Mouse (Mus musculus) midbrain, embryonic 12.5 days (tissue): ENCODE results near the gene Sstr3. TPM values are rescaled to one million over a fixed set of nuclear protein-coding genes. Genes with fewer than 3 reads are reported as not detected.

Experiments
- ATAC-seq: fragments of 200-750 bp; cut with Nextera tagmentation; 2 replicates; pipeline ENCODE4 v1.8.0; 2017; ENCODE audit warnings: low read depth, moderate TSS enrichment, moderate library complexity; ENCODE audit not compliant: low FRiP score
- H3K27ac ChIP-seq: fragments of 300-500 bp; sonication (generic); replicated peaks from 2 replicates; pipeline ENCODE4 v1.5.1; 2016; ENCODE audit warnings: mild to moderate bottlenecking
- H3K27me3 ChIP-seq: fragments of 300-500 bp; sonication (generic); 2 replicates; pipeline ENCODE4 v1.6.1; 2016; ENCODE audit warnings: mild to moderate bottlenecking
- H3K36me3 ChIP-seq: fragments of 300-500 bp; sonication (generic); 2 replicates; pipeline ENCODE4 v1.6.1; 2016
- H3K4me1 ChIP-seq: fragments of 300-500 bp; sonication (generic); 2 replicates; pipeline ENCODE4 v1.6.1; 2016
- H3K4me2 ChIP-seq: fragments of 300-500 bp; sonication (generic); replicated peaks from 2 replicates; pipeline ENCODE4 v1.6.1; 2016; ENCODE audit warnings: mild to moderate bottlenecking, moderate library complexity
- H3K4me3 ChIP-seq: fragments of 300-500 bp; sonication (generic); 2 replicates; pipeline ENCODE4 v1.5.1; 2016; ENCODE audit warnings: mild to moderate bottlenecking
- H3K9ac ChIP-seq: fragments of 300-500 bp; sonication (generic); replicated peaks from 2 replicates; pipeline ENCODE4 v1.6.1; 2016; ENCODE audit warnings: mild to moderate bottlenecking, moderate library complexity
- H3K9me3 ChIP-seq: fragments of 300-500 bp; sonication (generic); 2 replicates; pipeline ENCODE4 v1.6.1; 2016; ENCODE audit warnings: mild to moderate bottlenecking
- WGBS: fragments of 180-500 bp; shearing (Covaris S2); methylation state at CpG from one replicate; pipeline ENCODE4 v1.1.7; 2016; 5-methylcytosine and 5-hydroxymethylcytosine counted together
- polyA plus RNA-seq: library from polyadenylated mRNA; unstranded; fragments of >200 nt; fragmentation: Nextera tagmentation; extraction: Ambion mirVana; gene quantifications from 2 replicates; pipeline ENCODE4 v1.2.1, GENCODE M21; 2016

Sstr3 gene
- polyA plus RNA-seq, 1 experiment from 2014 or later: 0.05 TPM

- ATAC-seq: no peak
- WGBS: 39% methylated on average over 10 of the region's 10 CpGs
- H3K27ac ChIP-seq: peak overlapping the region; percentile 6; the same call in 1 of the 2 replicates
- no peak overlapping the region for H3K4me3 ChIP-seq
- H3K9me3 ChIP-seq: no peaks in the 10 kb centered on the region
- no peak overlapping the region; the same call in 1 of the 2 replicates for H3K9ac ChIP-seq
- peaks cover 9% of the 10 kb centered on the region; the same call in 1 of the 2 replicates for H3K4me1 ChIP-seq
- H3K36me3 ChIP-seq: no peaks in the 10 kb centered on the region
- no peak overlapping the region for H3K4me2 ChIP-seq
- H3K27me3 ChIP-seq: peaks cover 25% of the 10 kb centered on the region
These were observed 8.6 kb downstream of the Sstr3 start for GRCm38 (mm10) chr15:78535723-78536421.

DNA sequence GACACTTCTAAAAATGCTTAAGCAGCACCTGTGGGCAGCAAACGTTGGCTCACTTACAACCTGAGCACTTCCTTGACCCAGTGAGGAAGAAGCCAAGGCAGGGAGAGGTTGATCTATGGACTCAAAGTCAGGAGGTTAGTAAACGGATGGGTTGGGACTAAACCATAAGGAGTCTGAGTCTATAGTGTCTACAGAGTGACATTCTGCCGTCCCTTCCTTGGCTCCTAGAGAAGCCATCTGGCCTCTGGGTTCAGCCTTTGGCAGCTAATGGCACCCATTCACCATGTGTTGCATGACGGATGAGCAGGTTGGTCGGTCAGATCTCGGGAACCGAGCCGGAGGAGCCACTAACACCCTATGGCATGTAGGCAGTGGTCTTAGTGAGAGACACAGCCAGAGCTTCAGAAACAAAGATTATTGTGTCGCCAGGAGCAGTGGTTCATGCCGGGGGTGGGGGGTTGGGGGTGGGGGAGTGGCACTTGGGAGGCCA is 11.1 kb downstream of the Sstr3 start:
- no peak for ATAC-seq
- H3K4me1 ChIP-seq: peaks cover 25% of the 10 kb centered on the region
- WGBS: 81% methylated on average over 10 of the region's 10 CpGs
- H3K9ac ChIP-seq: no peak overlapping the region
- H3K9me3 ChIP-seq: no peaks in the 10 kb centered on the region
- H3K36me3 ChIP-seq: no peaks in the 10 kb centered on the region
- H3K27ac ChIP-seq: no peak overlapping the region
- no peak overlapping the region for H3K4me3 ChIP-seq
- no peak overlapping the region for H3K4me2 ChIP-seq
- H3K27me3 ChIP-seq: peaks cover 10% of the 10 kb centered on the region

DNA sequence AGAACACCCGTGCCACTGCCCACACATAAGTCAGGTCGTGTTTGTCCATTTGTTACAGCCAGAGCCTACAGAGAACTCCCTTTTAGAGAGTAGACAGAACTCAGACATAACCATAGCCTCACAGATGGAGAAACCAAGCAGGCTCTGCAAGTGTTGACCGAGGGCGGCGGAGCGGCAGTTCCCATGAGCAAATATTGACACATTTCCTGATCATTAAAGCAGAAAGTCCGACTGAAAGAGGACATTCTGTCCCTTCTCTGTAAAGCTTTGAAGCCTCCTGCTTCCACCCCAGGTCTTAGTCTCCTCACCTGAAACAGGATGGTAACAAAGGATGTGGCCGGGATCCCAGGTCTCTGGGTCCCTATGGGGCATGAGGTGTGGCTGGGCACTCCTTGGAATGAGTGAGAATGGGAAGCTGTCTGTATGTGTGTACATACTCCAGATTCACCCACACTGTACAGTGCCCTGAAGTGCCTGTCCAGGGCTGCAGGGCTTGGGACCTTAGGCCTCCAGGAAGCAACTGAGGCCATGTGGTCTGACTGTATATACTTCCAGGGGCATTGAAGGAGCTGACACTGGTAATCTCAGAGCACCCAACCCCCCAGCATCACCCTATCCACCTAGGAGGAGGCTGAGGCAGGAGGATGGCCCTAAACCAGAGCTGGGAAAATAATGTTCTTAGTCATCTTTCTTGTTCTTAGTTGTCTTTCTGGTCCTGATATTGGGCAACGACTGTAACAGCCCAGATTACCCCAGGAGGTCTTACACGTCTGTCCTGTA is 11.7 kb downstream of the Sstr3 start:
- 66% methylated on average over 10 of the region's 10 CpGs for WGBS
- H3K9me3 ChIP-seq: no peaks in the 10 kb centered on the region
- no peak overlapping the region; the same call in 1 of the 2 replicates for H3K27ac ChIP-seq
- H3K9ac ChIP-seq: no peak overlapping the region
- no peak overlapping the region for H3K4me2 ChIP-seq
- H3K4me1 ChIP-seq: peaks cover 25% of the 10 kb centered on the region
- no peak for ATAC-seq
- H3K27me3 ChIP-seq: peaks cover 10% of the 10 kb centered on the region
- H3K36me3 ChIP-seq: no peaks in the 10 kb centered on the region
- no peak overlapping the region for H3K4me3 ChIP-seq

- H3K9ac ChIP-seq: peak overlapping the region; percentile 65
- WGBS: under 1% methylated on average over 25 of the region's 25 CpGs
- H3K27ac ChIP-seq: peak overlapping the region; percentile 65
- no peaks in the 10 kb centered on the region for H3K9me3 ChIP-seq
- no peaks in the 10 kb centered on the region for H3K36me3 ChIP-seq
- peaks cover 25% of the 10 kb centered on the region for H3K4me1 ChIP-seq
- H3K27me3 ChIP-seq: peaks cover 10% of the 10 kb centered on the region
- H3K4me3 ChIP-seq: peak overlapping the region; percentile 39
- peak; percentile 80 for ATAC-seq
- peak overlapping the region; percentile 61 for H3K4me2 ChIP-seq
These were observed 12.5 kb downstream of the Sstr3 start for GRCm38 (mm10) chr15:78531901-78532469.

GRCm38 (mm10) chr15:78531451-78531720 is 13.1 kb downstream of the Sstr3 start:
- ATAC-seq: peak; percentile 14; the same call in 1 of the 2 replicates

GRCm38 (mm10) chr15:78530671-78531450 is 13.6 kb downstream of the Sstr3 start, which contains the start of gene C1qtnf6:
Gene C1qtnf6 (minus strand): TSS chr15:78531416.
- Histone ChIP-seq H3K4me2 (peak within 1 kb of the TSS; percentile 61), H3K9ac (peak within 1 kb of the TSS; percentile 65), H3K4me1 (peaks cover 22% of the 10 kb centered on the region), H3K27ac (peak within 1 kb of the TSS; percentile 65), H3K4me3 (peak within 1 kb of the TSS; percentile 39), H3K9me3 (no peaks in the 10 kb centered on the region), H3K27me3 (peaks cover 10% of the 10 kb centered on the region), H3K36me3 (no peaks in the 10 kb centered on the region)
- no peak for ATAC-seq
- WGBS: 73% methylated on average over 17 of the region's 17 CpGs

More at GRCm38 (mm10) chr15:78531451-78531720, 13.1 kb downstream of the Sstr3 start:
- peaks cover 25% of the 10 kb centered on the region for H3K4me1 ChIP-seq
- peak overlapping the region; percentile 20; the same call in 1 of the 2 replicates for H3K9ac ChIP-seq
- H3K4me2 ChIP-seq: peak overlapping the region; percentile 61
- WGBS: 67% methylated on average over 4 of the region's 4 CpGs
- peak overlapping the region; percentile 65 for H3K27ac ChIP-seq
- 0 out of 2 replicates have a peak overlapping the region, but pooled peaks have one; percentile 39 for H3K4me3 ChIP-seq
- no peaks in the 10 kb centered on the region for H3K9me3 ChIP-seq
- peaks cover 10% of the 10 kb centered on the region for H3K27me3 ChIP-seq
- H3K36me3 ChIP-seq: no peaks in the 10 kb centered on the region

- H3K36me3 ChIP-seq: no peaks in the 10 kb centered on the region
- peak overlapping the region; percentile 59; the same call in 1 of the 2 replicates for H3K9ac ChIP-seq
- WGBS: 74% methylated on average over 3 of the region's 3 CpGs
- H3K27me3 ChIP-seq: peaks cover 10% of the 10 kb centered on the region
- ATAC-seq: no peak
- H3K4me3 ChIP-seq: no peak overlapping the region
- peaks cover 16% of the 10 kb centered on the region for H3K4me1 ChIP-seq
- H3K9me3 ChIP-seq: no peaks in the 10 kb centered on the region
- no peak overlapping the region for H3K4me2 ChIP-seq
- no peak overlapping the region for H3K27ac ChIP-seq
These were observed 14.3 kb downstream of the Sstr3 start for GRCm38 (mm10) chr15:78530141-78530540.

GRCm38 (mm10) chr15:78529428-78529990 is 15.0 kb downstream of the Sstr3 start:
- Histone ChIP-seq H3K4me3 (peak overlapping the region; percentile 27), H3K36me3 (no peaks in the 10 kb centered on the region), H3K27me3 (peaks cover 10% of the 10 kb centered on the region), H3K9me3 (no peaks in the 10 kb centered on the region), H3K4me2 (peak overlapping the region; percentile 48), H3K4me1 (peaks cover 16% of the 10 kb centered on the region), H3K27ac (peak overlapping the region; percentile 36; the same call in 1 of the 2 replicates), H3K9ac (peak overlapping the region; percentile 59)
- 1% methylated on average over 13 of the region's 15 CpGs for WGBS
- peak; percentile 47 for ATAC-seq

- peaks cover 16% of the 10 kb centered on the region for H3K4me1 ChIP-seq
- no peak for ATAC-seq
These were observed 15.6 kb downstream of the Sstr3 start for GRCm38 (mm10) chr15:78528726-78529411.

GRCm38 (mm10) chr15:78527973-78528372 is 16.5 kb downstream of the Sstr3 start:
- peaks cover 16% of the 10 kb centered on the region for H3K4me1 ChIP-seq
- 85% methylated on average over 7 of the region's 7 CpGs for WGBS

More at GRCm38 (mm10) chr15:78528726-78529411, 15.6 kb downstream of the Sstr3 start:
- H3K9me3 ChIP-seq: no peaks in the 10 kb centered on the region
- peaks cover 10% of the 10 kb centered on the region for H3K27me3 ChIP-seq
- WGBS: 60% methylated on average over 10 of the region's 11 CpGs
- peak overlapping the region; percentile 27 for H3K4me3 ChIP-seq
- no peaks in the 10 kb centered on the region for H3K36me3 ChIP-seq
- peak overlapping the region; percentile 59 for H3K9ac ChIP-seq
- peak overlapping the region; percentile 36; the same call in 1 of the 2 replicates for H3K27ac ChIP-seq
- peak overlapping the region; percentile 48 for H3K4me2 ChIP-seq

More at GRCm38 (mm10) chr15:78527973-78528372, 16.5 kb downstream of the Sstr3 start:
- Histone ChIP-seq H3K9ac (no peak overlapping the region), H3K27me3 (peaks cover 10% of the 10 kb centered on the region), H3K36me3 (no peaks in the 10 kb centered on the region), H3K9me3 (no peaks in the 10 kb centered on the region), H3K4me3 (no peak overlapping the region), H3K27ac (no peak overlapping the region), H3K4me2 (no peak overlapping the region)
- ATAC-seq: no peak
